Mouse (Mus musculus): ENCODE measurements around the gene Zfp148. TPM values are rescaled to one million over a fixed set of nuclear protein-coding genes. Genes with fewer than 3 reads are reported as not detected.
A peak's percentile ranks its signal among the peaks of the same experiment; 100 is the strongest.

Gene Zfp148
- polyA plus RNA-seq, 1 experiment from 2014 or later = 55.3 TPM

DNA sequence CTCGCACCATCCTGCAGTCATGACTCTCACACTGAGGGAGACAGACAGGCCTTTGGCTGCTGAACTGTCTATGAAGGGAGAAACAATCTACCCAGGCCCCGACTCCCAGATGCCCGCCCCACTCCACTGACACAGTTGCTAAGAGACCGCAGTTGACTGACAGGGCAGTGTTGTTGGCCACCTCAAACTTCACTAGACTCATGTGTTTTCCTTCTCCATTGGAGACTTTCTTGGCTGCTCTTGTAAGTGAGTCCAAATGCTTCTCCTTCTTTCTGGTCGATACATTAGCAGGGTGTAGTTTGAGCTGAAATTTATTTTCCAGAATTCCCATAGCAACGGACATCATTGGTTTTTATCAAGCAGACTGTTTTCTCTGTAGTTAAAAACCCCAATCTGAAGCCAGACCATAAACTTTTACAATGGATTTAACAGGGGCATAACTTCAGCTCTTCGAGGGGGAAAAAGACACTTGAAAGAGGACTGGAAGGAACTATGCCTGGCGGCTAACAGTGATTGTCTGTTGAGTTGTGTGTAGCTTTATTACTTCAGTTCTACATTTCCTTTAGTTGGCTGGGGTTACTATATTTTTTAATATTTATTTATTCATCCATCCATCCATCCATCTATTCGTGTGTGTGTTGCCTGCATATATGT is 173.2 kb downstream of the Zfp148 start:
- no peak overlapping the region for H3K9ac ChIP-seq
- H3K9me3 ChIP-seq = no peaks in the 10 kb centered on the region
- H3K27me3 ChIP-seq (replicated peaks) = no peaks in the 10 kb centered on the region
- H3K4me2 ChIP-seq (replicated peaks) = no peak overlapping the region
- ATAC-seq = peak; percentile 39; the same call in 1 of the 2 replicates
- H3K27ac ChIP-seq = no peak overlapping the region
- no peaks in the 10 kb centered on the region for H3K36me3 ChIP-seq
- peaks cover 4% of the 10 kb centered on the region; the same call in 1 of the 2 replicates for H3K4me1 ChIP-seq (replicated peaks)
- H3K4me3 ChIP-seq (replicated peaks) = no peak overlapping the region
- WGBS = 48% methylated on average over 9 of the region's 9 CpGs

Other genes starting within 250 kb of the Zfp148 start
- 14.7 and 15.2 TPM in 2 replicates for gene Osbpl11, start 195.8 kb upstream of the Zfp148 start, polyA plus RNA-seq (2015; fragmentation: Nextera tagmentation; extraction: Ambion mirVana)
- 80.2 and 82.5 TPM in 2 replicates for gene Snx4, start 129.4 kb upstream of the Zfp148 start, polyA plus RNA-seq (2015; fragmentation: Nextera tagmentation; extraction: Ambion mirVana)
- gene Slc12a8, start 136.5 kb downstream of the Zfp148 start, polyA plus RNA-seq (2015; fragmentation: Nextera tagmentation; extraction: Ambion mirVana) = 6.2 and 7.2 TPM in 2 replicates